Mouse (Mus musculus) CH12.LX (cell line): ENCODE results near the gene 2810006K23Rik. TPM values are rescaled to one million over a fixed set of nuclear protein-coding genes. Genes with fewer than 3 reads are reported as not detected.

Experiments
- DNase-seq: peaks from one replicate; pipeline ENCODE4 v3.0.0-alpha.2; 2013; ENCODE audit errors: extremely low read depth
- H3K27ac ChIP-seq: 2 replicates; pipeline ENCODE4 v1.5.1; 2012; ENCODE audit warnings: low read depth, mild to moderate bottlenecking, control low read depth, moderate library complexity; ENCODE audit not compliant: insufficient read depth
- H3K27me3 ChIP-seq: replicated peaks from 2 replicates; pipeline ENCODE3; 2012; ENCODE audit warnings: inconsistent platforms
- H3K36me3 ChIP-seq, 2 experiments: replicated peaks in 1 of 2; 2 replicates each; pipeline versions ENCODE3 to v1.6.1; 2012; ENCODE audit warnings: inconsistent platforms in 1 of 2, low read length in 1 of 2, mild to moderate bottlenecking in 1 of 2, mixed read lengths in 1 of 2, moderate library complexity in 1 of 2; ENCODE audit not compliant: control insufficient read depth in 1 of 2, insufficient read depth in 1 of 2
- H3K4me1 ChIP-seq, 2 experiments: 2 replicates each; pipeline ENCODE4 v1.6.1; 2012; ENCODE audit warnings: inconsistent platforms in 1 of 2, moderate library complexity in 1 of 2; ENCODE audit not compliant: insufficient read depth in 2 of 2, control insufficient read depth in 1 of 2
- H3K4me2 ChIP-seq: 2 replicates; pipeline ENCODE4 v1.6.1; 2012; ENCODE audit warnings: low read depth, mild to moderate bottlenecking, control low read depth; ENCODE audit not compliant: poor library complexity, insufficient read depth, severe bottlenecking
- H3K4me3 ChIP-seq, 3 experiments: fragments of 150-350 bp in 1 of 3; sonication (generic) in 1 of 3; replicated peaks in 1 of 3; 2 replicates each; pipeline versions ENCODE3 to v1.5.1; 2011 to 2012; ENCODE audit warnings: low read depth in 2 of 3, low read length in 2 of 3, mild to moderate bottlenecking in 2 of 3, moderate library complexity in 2 of 3, control low read depth in 1 of 3, improper control_type of control experiment in 1 of 3, inconsistent platforms in 1 of 3, mixed read lengths in 1 of 3; ENCODE audit not compliant: poor library complexity in 1 of 3
- H3K79me2 ChIP-seq: replicated peaks from 2 replicates; pipeline ENCODE4 v1.6.1; 2012; ENCODE audit warnings: mild to moderate bottlenecking, moderate library complexity; ENCODE audit not compliant: control insufficient read depth, poor library complexity, insufficient read depth, severe bottlenecking; ENCODE audit errors: extremely low read depth
- H3K9ac ChIP-seq: 2 replicates; pipeline ENCODE4 v1.6.1; 2012; ENCODE audit warnings: low read depth, mild to moderate bottlenecking, control low read depth, moderate library complexity; ENCODE audit not compliant: insufficient read depth
- H3K9me3 ChIP-seq: replicated peaks from 2 replicates; pipeline ENCODE3; 2012; ENCODE audit warnings: low read length, inconsistent platforms, mixed read lengths
- BHLHE40 ChIP-seq: IDR thresholded peaks from 2 replicates; pipeline ENCODE4 v1.6.1; 2011; ENCODE audit warnings: mild to moderate bottlenecking, low read depth, low read length, improper control_type of control experiment
- CHD1 ChIP-seq: IDR thresholded peaks from 2 replicates; pipeline ENCODE4 v1.6.1; 2012; ENCODE audit warnings: low read depth, low read length, improper control_type of control experiment, inconsistent platforms
- CHD2 ChIP-seq: IDR thresholded peaks from 2 replicates; pipeline ENCODE4 v1.6.1; 2011; ENCODE audit warnings: low read length, improper control_type of control experiment
- CTCF ChIP-seq, 2 experiments: IDR thresholded peaks in 1 of 2; conservative IDR thresholded peaks in 1 of 2; 2 replicates each; pipeline ENCODE4 v1.5.1; 2011 to 2012; ENCODE audit warnings: low read depth in 2 of 2, low read length in 2 of 2, improper control_type of control experiment in 1 of 2, inconsistent platforms in 1 of 2, mild to moderate bottlenecking in 1 of 2, moderate library complexity in 1 of 2
- E2F4 ChIP-seq: IDR thresholded peaks from 2 replicates; pipeline ENCODE4 v1.6.1; 2011; ENCODE audit warnings: low read depth, low read length, improper control_type of control experiment; ENCODE audit not compliant: insufficient replicate concordance
- ELF1 ChIP-seq: IDR thresholded peaks from 2 replicates; pipeline ENCODE4 v1.6.1; 2014; ENCODE audit warnings: low read depth, mild to moderate bottlenecking, inconsistent platforms, low read length, improper control_type of control experiment
- GABPA ChIP-seq: IDR thresholded peaks from 2 replicates; pipeline ENCODE4 v1.6.1; 2012; ENCODE audit warnings: low read depth, low read length, improper control_type of control experiment, inconsistent platforms; ENCODE audit not compliant: insufficient replicate concordance
- JUND ChIP-seq: conservative IDR thresholded peaks from 2 replicates; pipeline ENCODE4 v1.6.1; 2011; ENCODE audit warnings: low read depth, low read length, improper control_type of control experiment
- MXI1 ChIP-seq: IDR thresholded peaks from 2 replicates; pipeline ENCODE4 v1.6.1; 2011; ENCODE audit warnings: mild to moderate bottlenecking, low read depth, low read length, improper control_type of control experiment
- MYC ChIP-seq: IDR thresholded peaks from 2 replicates; pipeline ENCODE4 v1.6.1; 2011; ENCODE audit warnings: low read depth, mild to moderate bottlenecking, improper control_type of control experiment, low read length
- NELFE ChIP-seq: IDR thresholded peaks from 2 replicates; pipeline ENCODE4 v1.6.1; 2011; ENCODE audit warnings: low read depth, low read length, improper control_type of control experiment
- NRF1 ChIP-seq: IDR thresholded peaks from 2 replicates; pipeline ENCODE4 v1.6.1; 2014; ENCODE audit warnings: low read depth, mild to moderate bottlenecking, inconsistent platforms, low read length, improper control_type of control experiment, moderate library complexity
- POLR2A ChIP-seq: IDR thresholded peaks from 2 replicates; pipeline ENCODE4 v1.6.1; 2011; ENCODE audit warnings: low read depth, mild to moderate bottlenecking, improper control_type of control experiment, low read length
- POLR2AphosphoS2 ChIP-seq: IDR thresholded peaks from 2 replicates; pipeline ENCODE4 v1.6.1; 2011; ENCODE audit warnings: low read depth, low read length, improper control_type of control experiment
- RAD21 ChIP-seq: IDR thresholded peaks from 2 replicates; pipeline ENCODE4 v1.6.1; 2011; ENCODE audit warnings: low read depth, mild to moderate bottlenecking, low read length, improper control_type of control experiment, moderate library complexity
- SMC3 ChIP-seq: IDR thresholded peaks from 2 replicates; pipeline ENCODE4 v1.6.1; 2011; ENCODE audit warnings: low read depth, low read length, improper control_type of control experiment
- TBP ChIP-seq: conservative IDR thresholded peaks from 2 replicates; pipeline ENCODE4 v1.6.1; 2011; ENCODE audit warnings: low read depth, low read length, improper control_type of control experiment
- USF1 ChIP-seq: IDR thresholded peaks from 2 replicates; pipeline ENCODE4 v1.6.1; 2014; ENCODE audit warnings: low read depth, mild to moderate bottlenecking, inconsistent platforms, low read length, improper control_type of control experiment
- USF2 ChIP-seq: conservative IDR thresholded peaks from 2 replicates; pipeline ENCODE4 v1.6.1; 2011; ENCODE audit warnings: low read depth, low read length, improper control_type of control experiment
- ZC3H11A ChIP-seq: IDR thresholded peaks from 2 replicates; pipeline ENCODE4 v1.6.1; 2012; ENCODE audit warnings: low read depth, mild to moderate bottlenecking, inconsistent platforms, low read length, improper control_type of control experiment
- ZNF384 ChIP-seq: IDR thresholded peaks from 2 replicates; pipeline ENCODE4 v1.6.1; 2012; ENCODE audit warnings: low read depth, low read length, improper control_type of control experiment, inconsistent platforms
- dilution Hi-C: fragments of 300-500 bp; cut with MboI; formaldehyde crosslinking; loops from 2 replicates; pipeline ENCODE4 v1.14.3; 2020; ENCODE audit warnings: low sequenced_read_pairs; ENCODE audit not compliant: extremely low pct_unique_long_range_greater_than_20kb, extremely low pct_ligation_motif_present
- in situ Hi-C: fragments of 300-500 bp; cut with MboI; formaldehyde crosslinking; loops from 3 replicates; pipeline ENCODE4 v1.14.3; 2019; ENCODE audit warnings: low sequenced_read_pairs, low pct_ligation_motif_present, low pct_unique_long_range_greater_than_20kb, mixed read lengths
- polyA plus RNA-seq: library from polyadenylated mRNA; unstranded; fragments of >175 nt; gene quantifications from 2 replicates; pipeline ENCODE4 v1.2.1, GENCODE M21; 2012; ENCODE audit warnings: low read depth; ENCODE audit not compliant: insufficient read length
- total RNA-seq, 2 experiments: library from RNA; depleted of rRNA; stranded (reverse); fragments of 300-350 nt in 1 of 2; fragments of >200 nt in 1 of 2; gene quantifications; 2 replicates each; pipeline ENCODE4 v1.2.3; 2012 to 2014

Gene 2810006K23Rik
- total and polyA plus RNA-seq, 3 experiments, result 6.3 to 8.9 (median 8.2) TPM

GRCm38 (mm10) chr5:124310091-124310490 is 17.8 kb upstream of the 2810006K23Rik start:
- no peak for TF ChIP-seq GABPA
- DNase-seq, result no peak
- Histone ChIP-seq H3K79me2 (no peaks in the 10 kb centered on the region), H3K9me3 (peaks cover 8% of the 10 kb centered on the region), H3K4me3 (no peak overlapping the region), H3K9ac (no peak overlapping the region), H3K4me1 (no peaks in the 10 kb centered on the region), H3K36me3 (peaks cover 29 to 85% of the 10 kb centered on the region in 2 experiments), H3K27me3 (no peaks in the 10 kb centered on the region), H3K27ac (no peak overlapping the region), H3K4me2 (no peak overlapping the region)
- dilution Hi-C loops (no loop called here), in situ Hi-C loops (no loop called here)

DNA sequence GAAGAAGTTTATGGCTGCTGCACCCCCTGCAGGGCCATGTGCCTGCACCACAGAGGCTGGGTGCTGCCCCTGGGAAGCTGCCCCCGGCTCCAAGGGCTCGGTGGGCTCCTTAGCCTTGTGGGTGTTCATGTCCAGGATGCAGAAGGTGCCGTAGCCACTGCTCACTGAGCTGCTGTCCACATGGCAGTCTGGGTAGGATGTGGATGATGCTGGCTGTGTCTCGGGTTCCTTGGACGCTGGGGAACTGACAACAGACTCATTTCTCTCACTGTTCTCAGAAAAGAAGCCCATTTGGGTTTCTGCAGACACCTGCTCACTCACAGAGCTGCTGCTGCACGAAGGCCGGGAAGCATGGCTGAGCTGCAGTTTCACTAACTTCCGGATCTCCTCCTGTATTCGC is 12.4 kb upstream of the 2810006K23Rik start:
- Histone ChIP-seq H3K9me3 (peaks cover 8% of the 10 kb centered on the region), H3K27ac (no peak overlapping the region), H3K4me2 (no peak overlapping the region), H3K4me3 (no peak overlapping the region), H3K27me3 (no peaks in the 10 kb centered on the region), H3K36me3 (peaks cover 25 to 82% of the 10 kb centered on the region in 2 experiments), H3K79me2 (no peaks in the 10 kb centered on the region)
- DNase-seq, result no peak
- no peak for TF ChIP-seq MXI1
- TF ChIP-seq CTCF (conservative IDR thresholded peaks at IDR 0.05 in 1 of 2, IDR thresholded peaks at IDR 0.05 in 1 of 2; ENCODE audit: low read depth in 2 of 2, low read length in 2 of 2), result no peak
- TF ChIP-seq E2F4, result no peak
- no peak for TF ChIP-seq MYC
- no peak for TF ChIP-seq CHD1
- no peak for TF ChIP-seq USF2
- TF ChIP-seq, all 38 proteins: peak for 0
- Histone ChIP-seq H3K9ac (no peak overlapping the region), H3K4me1 (no peaks in the 10 kb centered on the region)
- dilution Hi-C loops (no loop called here), in situ Hi-C loops (no loop called here)

DNA sequence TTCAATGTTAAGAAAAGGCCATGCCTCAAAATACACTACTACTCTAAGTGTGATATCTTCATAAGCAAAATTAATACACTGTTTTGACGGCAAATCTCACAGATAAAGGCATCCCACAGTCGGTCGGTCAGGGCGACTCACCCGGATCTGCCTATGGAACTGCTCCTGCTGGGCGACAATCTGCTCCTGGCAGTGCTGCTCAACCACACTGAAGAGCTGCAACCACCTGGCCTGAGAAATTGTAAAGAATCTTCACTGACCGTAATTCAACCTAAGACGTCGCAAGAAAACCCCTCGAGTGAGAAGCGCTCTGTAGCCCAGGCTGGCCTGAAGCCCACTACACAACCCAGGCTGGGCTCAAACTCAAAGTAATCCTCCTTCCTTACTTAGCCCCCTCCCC is 11.9 kb upstream of the 2810006K23Rik start:
- Histone ChIP-seq H3K4me1 (no peaks in the 10 kb centered on the region), H3K27me3 (no peaks in the 10 kb centered on the region), H3K4me3 (no peak overlapping the region), H3K79me2 (no peaks in the 10 kb centered on the region), H3K9me3 (peaks cover 8% of the 10 kb centered on the region), H3K27ac (no peak overlapping the region), H3K9ac (no peak overlapping the region), H3K36me3 (peaks cover 25 to 82% of the 10 kb centered on the region in 2 experiments), H3K4me2 (no peak overlapping the region)
- TF ChIP-seq TBP, result no peak
- dilution Hi-C loops, result no loop called here
- DNase-seq, result no peak
- in situ Hi-C loops, result no loop called here

DNA sequence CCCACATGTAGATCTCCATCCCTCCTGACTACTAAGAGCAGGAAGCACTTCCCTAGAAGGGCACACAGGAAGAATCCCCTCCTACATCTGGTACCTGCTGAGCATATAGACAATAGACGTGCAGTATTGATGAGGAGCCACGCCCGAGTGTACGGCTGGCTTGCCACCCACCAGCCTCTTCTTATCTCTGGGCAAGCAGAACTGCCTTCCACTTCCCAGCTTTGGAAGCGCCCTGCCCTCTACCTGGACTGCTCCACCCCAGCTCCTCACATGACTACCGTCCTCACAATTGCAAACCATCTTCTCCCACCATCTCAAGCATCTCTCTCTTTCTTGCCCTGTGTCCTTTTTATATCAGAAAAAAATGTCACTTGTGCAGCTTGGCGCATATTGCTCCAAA is 10.2 kb upstream of the 2810006K23Rik start:
- DNase-seq, result no peak
- dilution Hi-C loops, result no loop called here
- TF ChIP-seq ELF1 (no peak), NRF1 (no peak), JUND (no peak), SMC3 (no peak), ZNF384 (no peak), MXI1 (no peak), POLR2AphosphoS2 (no peak), RAD21 (no peak), USF1 (no peak), BHLHE40 (no peak), ZC3H11A (no peak), POLR2A (no peak), NELFE (no peak), CHD2 (no peak)
- H3K79me2 ChIP-seq, result no peaks in the 10 kb centered on the region
- in situ Hi-C loops, result no loop called here
- H3K4me1 ChIP-seq, result no peaks in the 10 kb centered on the region
- H3K27ac ChIP-seq, result no peak overlapping the region
- H3K4me2 ChIP-seq, result no peak overlapping the region
- H3K4me3 ChIP-seq, result no peak overlapping the region
- H3K9me3 ChIP-seq, result peaks cover 2% of the 10 kb centered on the region
- H3K27me3 ChIP-seq, result no peaks in the 10 kb centered on the region
- no peak overlapping the region for H3K9ac ChIP-seq
- peaks cover 20 to 75% of the 10 kb centered on the region in 2 experiments for H3K36me3 ChIP-seq
